Comparison of ENCODE assay signal across 18 mouse cellular contexts in the genomic region with DNA sequence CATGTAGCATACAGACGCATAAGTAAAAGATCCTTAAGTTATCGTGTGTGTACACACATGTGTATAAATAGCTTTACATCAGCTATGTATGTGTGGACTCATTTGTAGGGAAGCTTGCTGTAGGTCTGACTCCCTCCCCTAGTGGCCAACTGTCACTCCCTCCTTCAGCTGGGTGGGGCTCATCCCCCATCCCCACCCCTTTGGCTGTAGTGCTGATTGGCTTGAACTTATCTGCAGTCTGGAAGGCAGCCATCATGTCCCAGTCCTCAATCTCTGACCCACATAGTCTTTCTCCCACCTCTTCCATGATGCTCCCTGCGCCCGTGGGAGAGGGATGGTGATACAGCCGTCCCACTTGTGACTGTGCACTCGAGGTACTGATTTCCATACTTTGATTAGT. TPM values are rescaled to one million over a fixed set of nuclear protein-coding genes. Genes with fewer than 3 reads are reported as not detected.
DNase-seq lines count a peak whose midpoint lies in the region; ATAC-seq and TF ChIP-seq lines count a peak whose summit lies in the region.
"Had no signal": no experiment of that assay in that cellular context is flagged by ENCODE, and none has a peak within 500 bp of the region (broad histone marks: within the 10 kb centered on the region; RNA-seq: fewer than 3 reads in every experiment).

No protein-coding gene starts in this region.

- H3K9ac ChIP-seq in kidney, postnatal 0 days (ENCODE audit: low read depth, low read length), result no peak overlapping the region
- no peak overlapping the region for H3K9ac ChIP-seq in liver, embryonic 16.5 days (ENCODE audit: low read depth, low read length)
- H3K9ac ChIP-seq: embryonic facial prominence, embryonic 15.5 days; midbrain, embryonic 13.5 days; neural tube, embryonic 12.5 days had no signal

- no peak for TF ChIP-seq POLR2A in kidney, adult 2 months (IDR thresholded peaks at IDR 0.05; ENCODE audit: low read depth, low read length)

- no peaks in the 10 kb centered on the region for H3K27me3 ChIP-seq in kidney, postnatal 0 days (ENCODE audit: insufficient read depth, low read length)
- H3K27me3 ChIP-seq in liver, embryonic 16.5 days (ENCODE audit: control insufficient read depth, insufficient read depth, low read depth, low read length), result no peaks in the 10 kb centered on the region
- H3K27me3 ChIP-seq in kidney, adult 2 months (replicated peaks; ENCODE audit: control insufficient read depth, insufficient read depth, low read length), result no peaks in the 10 kb centered on the region
- H3K27me3 ChIP-seq: embryonic facial prominence, embryonic 15.5 days; midbrain, embryonic 13.5 days; neural tube, embryonic 12.5 days had no signal

- no peak overlapping the region for H3K4me3 ChIP-seq in kidney, postnatal 0 days (replicated peaks; ENCODE audit: low read depth, low read length)
- no peak overlapping the region for H3K4me3 ChIP-seq in liver, embryonic 16.5 days (ENCODE audit: low read depth, low read length)
- H3K4me3 ChIP-seq in kidney, adult 2 months (ENCODE audit: insufficient read depth, low read depth, low read length), result no peak overlapping the region
- H3K4me3 ChIP-seq: embryonic facial prominence, embryonic 15.5 days; midbrain, embryonic 13.5 days; neural tube, embryonic 12.5 days had no signal

- no peak for ATAC-seq in kidney, postnatal 0 days (replicated peaks; ENCODE audit: low FRiP score, low read depth)
- peak; percentile 46 for ATAC-seq in liver, embryonic 16.5 days (ENCODE audit: low read depth)
- ATAC-seq: hindbrain, embryonic 16.5 days; midbrain, embryonic 13.5 days had no signal

- no peak for DNase-seq in kidney, postnatal 0 days (ENCODE audit: low spot score)
- no peak for DNase-seq in kidney, postnatal 36 days
- DNase-seq in ZHBTc4 (ENCODE audit: low read depth, low spot score), result peak; percentile 54
- DNase-seq in heart, postnatal 14 days, result peak; percentile 57 to 78
- DNase-seq in left cerebral cortex, postnatal 25 days (ENCODE audit: low spot score in 2 of 2), result no peak
- no peak for DNase-seq in kidney, adult 2 months
- no peak for DNase-seq in right cerebral cortex, adult 2 months (ENCODE audit: low spot score in 2 of 2)
- DNase-seq: adrenal gland, postnatal 14 days; kidney, postnatal 14 days; retina, postnatal 1 day; thymus, adult 18-20 months had no signal

- peak; percentile 13; the same call in 1 of the 2 replicates for TF ChIP-seq CTCF in kidney, postnatal 0 days (IDR thresholded peaks at IDR 0.05; ENCODE audit: low read depth)
- no peak for TF ChIP-seq CTCF in kidney, adult 2 months (conservative IDR thresholded peaks at IDR 0.05; ENCODE audit: insufficient read depth, insufficient read length, low read depth, low read length)

- H3K27ac ChIP-seq in kidney, postnatal 0 days, result no peak overlapping the region
- H3K27ac ChIP-seq in liver, embryonic 16.5 days (ENCODE audit: low read length), result no peak overlapping the region
- H3K27ac ChIP-seq in kidney, adult 2 months (ENCODE audit: insufficient read depth, low read depth, low read length), result no peak overlapping the region
- H3K27ac ChIP-seq: embryonic facial prominence, embryonic 15.5 days; midbrain, embryonic 13.5 days; neural tube, embryonic 12.5 days had no signal

- intact Hi-C loops in heart, postnatal 14 days (cut with DNase I), result no loop called here
- intact Hi-C loops in left cerebral cortex, postnatal 25 days (cut with DNase I), result no loop called here

- H3K4me2 ChIP-seq in kidney, postnatal 0 days (ENCODE audit: low read length), result no peak overlapping the region
- H3K4me2 ChIP-seq in liver, embryonic 16.5 days (ENCODE audit: low read depth, low read length), result no peak overlapping the region
- H3K4me2 ChIP-seq: embryonic facial prominence, embryonic 15.5 days; midbrain, embryonic 13.5 days; neural tube, embryonic 12.5 days had no signal

- peaks cover 27% of the 10 kb centered on the region for H3K4me1 ChIP-seq in kidney, postnatal 0 days (replicated peaks; ENCODE audit: insufficient read depth, low read length)
- peaks cover 18% of the 10 kb centered on the region for H3K4me1 ChIP-seq in liver, embryonic 16.5 days (ENCODE audit: control insufficient read depth, low read depth, low read length)
- peaks cover 8% of the 10 kb centered on the region; the same call in 1 of the 2 replicates for H3K4me1 ChIP-seq in kidney, adult 2 months (ENCODE audit: control insufficient read depth, insufficient read depth, low read length)

- 79% methylated on average over 6 of the region's 6 CpGs for WGBS in kidney, postnatal 0 days
- WGBS in liver, embryonic 16.5 days (ENCODE audit: insufficient replicate concordance), result 57% methylated on average over 6 of the region's 6 CpGs
- 79% methylated on average over 6 of the region's 6 CpGs for WGBS in kidney, adult 2 months

- no peaks in the 10 kb centered on the region for H3K36me3 ChIP-seq in kidney, postnatal 0 days (ENCODE audit: insufficient read depth, low read length)
- H3K36me3 ChIP-seq in liver, embryonic 16.5 days (ENCODE audit: control insufficient read depth, insufficient read depth), result no peaks in the 10 kb centered on the region
- no peaks in the 10 kb centered on the region for H3K36me3 ChIP-seq in kidney, adult 2 months (ENCODE audit: control insufficient read depth, insufficient read depth, low read length)
- H3K36me3 ChIP-seq: embryonic facial prominence, embryonic 15.5 days had no signal

- H3K9me3 ChIP-seq in kidney, postnatal 0 days (replicated peaks; ENCODE audit: low read length), result no peaks in the 10 kb centered on the region
- H3K9me3 ChIP-seq in liver, embryonic 16.5 days (replicated peaks; ENCODE audit: control insufficient read depth, low read length), result no peaks in the 10 kb centered on the region
- H3K9me3 ChIP-seq: embryonic facial prominence, embryonic 15.5 days; midbrain, embryonic 13.5 days; neural tube, embryonic 12.5 days had no signal

RNA-seq across cellular contexts. Expression of gene Acot7, which starts 26.7 kb away (rescaled TPM):
- 56.4 and 63.5 TPM in 2 replicates for polyA plus RNA-seq in kidney, postnatal 0 days (2015; fragmentation: Nextera tagmentation; extraction: Ambion mirVana)
- 10 to 100 TPM; 37.3 to 39.3 TPM for total RNA-seq in heart, postnatal 14 days (2021)
- 11.9 and 12.0 TPM in 2 replicates for polyA plus RNA-seq in liver, embryonic 16.5 days (2015; fragmentation: Nextera tagmentation; extraction: Ambion mirVana)
- 100 to 1,000 TPM; 308 to 337 TPM for total RNA-seq in left cerebral cortex, postnatal 25 days (2021)
- 80.2 and 90.1 TPM in 2 replicates for polyA plus RNA-seq in kidney, adult 2 months (2012; rRNA removed)

RNA-seq across cellular contexts. Expression of gene Hes2, which starts 46.0 kb away (rescaled TPM):
- 0.41 and 0.78 TPM in 2 replicates for polyA plus RNA-seq in kidney, postnatal 0 days (2015; fragmentation: Nextera tagmentation; extraction: Ambion mirVana)
- not detected for total RNA-seq in heart, postnatal 14 days (2021)
- not detected in 2 replicates for polyA plus RNA-seq in liver, embryonic 16.5 days (2015; fragmentation: Nextera tagmentation; extraction: Ambion mirVana)
- total RNA-seq in left cerebral cortex, postnatal 25 days (2021), result not detected
- polyA plus RNA-seq in kidney, adult 2 months (2012; rRNA removed), result 0.81 and 1.0 TPM in 2 replicates
- total RNA-seq: adrenal gland, postnatal 14 days; left cerebral cortex, postnatal 10 days had no signal
- polyA plus RNA-seq: cortical plate, adult 2 months; hindbrain, embryonic 16.5 days had no signal

RNA-seq across cellular contexts. Expression of gene Espn, which starts 52.5 kb away (rescaled TPM):
- 32.9 and 35.0 TPM in 2 replicates for polyA plus RNA-seq in kidney, postnatal 0 days (2015; fragmentation: Nextera tagmentation; extraction: Ambion mirVana)
- total RNA-seq in heart, postnatal 14 days (2021), result 1 to 10 TPM; 1.4 to 2.0 TPM
- 1.1 and 2.3 TPM in 2 replicates for polyA plus RNA-seq in liver, embryonic 16.5 days (2015; fragmentation: Nextera tagmentation; extraction: Ambion mirVana)
- 1 to 10 TPM in 1 of 2 experiments, under 1 TPM in 1; 0.73 to 1.2 TPM for total RNA-seq in left cerebral cortex, postnatal 25 days (2021)
- polyA plus RNA-seq in kidney, adult 2 months (2012; rRNA removed), result 48.3 and 57.5 TPM in 2 replicates

Comparison
In these comparisons a context has a peak if more than half of its experiments do, and no peak if none do; other contexts are left out.
1. DNase-seq: peak in ZHBTc4 (single experiment) and heart, postnatal 14 days (2 of 2); none in kidney, postnatal 0 days (single experiment), kidney, postnatal 36 days (0 of 2), left cerebral cortex, postnatal 25 days (0 of 2), kidney, adult 2 months (single experiment) and right cerebral cortex, adult 2 months (0 of 2).
2. RNA of gene Espn, which starts 52.5 kb away (polyA plus RNA-seq): 48.3 to 57.5 TPM in kidney, adult 2 months and 32.9 to 35.0 TPM in kidney, postnatal 0 days; 1.1 to 2.3 TPM in liver, embryonic 16.5 days; every median in the first group is over 10 times any median in the second.